Mouse (Mus musculus) kidney, adult 2 months (tissue): ENCODE data around the gene Ifrd2. TPM values are rescaled to one million over a fixed set of nuclear protein-coding genes. Genes with fewer than 3 reads are reported as not detected.

Experiments used
- DNase-seq: peaks from one replicate; pipeline ENCODE4 v3.0.0; 2021
- H3K27ac ChIP-seq: fragments of 200-500 bp; 2 replicates; pipeline ENCODE4 v1.5.1; 2012; ENCODE audit warnings: low read depth, low read length, control low read depth, inconsistent platforms; ENCODE audit not compliant: insufficient read depth
- H3K27me3 ChIP-seq: fragments of 200-500 bp; replicated peaks from 2 replicates; pipeline ENCODE4 v1.6.1; 2012; ENCODE audit warnings: mild to moderate bottlenecking, moderate library complexity, low read length, inconsistent platforms; ENCODE audit not compliant: control insufficient read depth, insufficient read depth
- H3K36me3 ChIP-seq: fragments of 200-500 bp; 2 replicates; pipeline ENCODE4 v1.6.1; 2012; ENCODE audit warnings: mild to moderate bottlenecking, moderate library complexity, low read length, inconsistent platforms; ENCODE audit not compliant: control insufficient read depth, insufficient read depth
- H3K4me1 ChIP-seq: fragments of 200-500 bp; 2 replicates; pipeline ENCODE4 v1.6.1; 2011; ENCODE audit warnings: low read length; ENCODE audit not compliant: control insufficient read depth, insufficient read depth
- H3K4me3 ChIP-seq: fragments of 200-500 bp; 2 replicates; pipeline ENCODE4 v1.5.1; 2011; ENCODE audit warnings: mild to moderate bottlenecking, low read depth, low read length, control low read depth; ENCODE audit not compliant: insufficient read depth
- CTCF ChIP-seq: fragments of 200-500 bp; conservative IDR thresholded peaks from 2 replicates; pipeline ENCODE4 v1.5.1; 2011; ENCODE audit warnings: low read depth, mild to moderate bottlenecking, control low read depth, low read length, moderate library complexity, mixed read lengths; ENCODE audit not compliant: insufficient read depth, insufficient read length
- POLR2A ChIP-seq: fragments of 200-500 bp; IDR thresholded peaks from one replicate; pipeline ENCODE4 v1.6.1; 2011; ENCODE audit warnings: low read depth, low read length, control low read depth
- WGBS: fragments of 180-500 bp; shearing (Covaris S2); methylation state at CpG from one replicate; pipeline ENCODE4 v1.1.7; 2018; 5-methylcytosine and 5-hydroxymethylcytosine counted together
- polyA plus RNA-seq: library from polyadenylated mRNA; depleted of rRNA; stranded (reverse); fragments of >200 nt; gene quantifications from 2 replicates; pipeline ENCODE4 v1.2.3, GENCODE M21; 2012

The Ifrd2 gene
- polyA plus RNA-seq, 1 experiment: 50.5 TPM

- WGBS: 63% methylated on average over 4 of the region's 4 CpGs
- no peak for DNase-seq
- Histone ChIP-seq H3K4me3 (no peak overlapping the region), H3K4me1 (peaks cover 33% of the 10 kb centered on the region), H3K27me3 (no peaks in the 10 kb centered on the region), H3K27ac (no peak overlapping the region), H3K36me3 (peaks cover 2% of the 10 kb centered on the region)
- TF ChIP-seq POLR2A (no peak), CTCF (no peak)
Observed at GRCm38 (mm10) chr9:107615035-107615434, 27.6 kb downstream of the Ifrd2 start.

GRCm38 (mm10) chr9:107617461-107617860 lies 30.0 kb downstream of the Ifrd2 start:
- WGBS: 75% methylated on average over 2 of the region's 2 CpGs
- no peaks in the 10 kb centered on the region for H3K27me3 ChIP-seq
- TF ChIP-seq POLR2A (no peak), CTCF (no peak)
- no peak overlapping the region for H3K4me3 ChIP-seq
- H3K4me1 ChIP-seq: peaks cover 40% of the 10 kb centered on the region
- peaks cover 2% of the 10 kb centered on the region for H3K36me3 ChIP-seq
- DNase-seq: no peak
- 0 out of 2 replicates have a peak overlapping the region, but pooled peaks have one; percentile 91 for H3K27ac ChIP-seq

DNA sequence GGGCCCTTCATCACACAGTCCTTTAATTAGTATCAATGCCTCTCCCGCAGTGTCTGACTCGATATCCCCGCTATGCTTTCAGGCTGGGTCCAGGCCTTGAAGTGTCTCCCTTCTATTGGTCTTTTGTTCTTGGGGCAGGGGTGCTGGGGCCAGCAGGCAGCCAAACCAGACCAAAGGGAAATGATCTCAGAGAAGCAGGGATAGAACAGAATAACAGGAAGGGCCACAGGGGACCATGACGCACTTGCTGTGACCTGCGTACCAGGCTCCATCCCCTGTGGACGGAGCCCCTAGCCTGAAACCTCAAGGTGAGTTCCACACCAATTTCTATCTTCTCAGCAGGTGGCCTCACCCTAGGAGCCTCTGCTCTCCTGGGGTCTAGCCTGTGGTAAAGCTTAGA lies 30.7 kb downstream of the Ifrd2 start:
- WGBS: 78% methylated on average over 6 of the region's 6 CpGs
- peak overlapping the region; percentile 91 for H3K27ac ChIP-seq
- H3K27me3 ChIP-seq: no peaks in the 10 kb centered on the region
- TF ChIP-seq CTCF (no peak), POLR2A (no peak)
- peaks cover 37% of the 10 kb centered on the region for H3K4me1 ChIP-seq
- H3K36me3 ChIP-seq: peaks cover 2% of the 10 kb centered on the region
- H3K4me3 ChIP-seq: no peak overlapping the region
- DNase-seq: no peak

DNA sequence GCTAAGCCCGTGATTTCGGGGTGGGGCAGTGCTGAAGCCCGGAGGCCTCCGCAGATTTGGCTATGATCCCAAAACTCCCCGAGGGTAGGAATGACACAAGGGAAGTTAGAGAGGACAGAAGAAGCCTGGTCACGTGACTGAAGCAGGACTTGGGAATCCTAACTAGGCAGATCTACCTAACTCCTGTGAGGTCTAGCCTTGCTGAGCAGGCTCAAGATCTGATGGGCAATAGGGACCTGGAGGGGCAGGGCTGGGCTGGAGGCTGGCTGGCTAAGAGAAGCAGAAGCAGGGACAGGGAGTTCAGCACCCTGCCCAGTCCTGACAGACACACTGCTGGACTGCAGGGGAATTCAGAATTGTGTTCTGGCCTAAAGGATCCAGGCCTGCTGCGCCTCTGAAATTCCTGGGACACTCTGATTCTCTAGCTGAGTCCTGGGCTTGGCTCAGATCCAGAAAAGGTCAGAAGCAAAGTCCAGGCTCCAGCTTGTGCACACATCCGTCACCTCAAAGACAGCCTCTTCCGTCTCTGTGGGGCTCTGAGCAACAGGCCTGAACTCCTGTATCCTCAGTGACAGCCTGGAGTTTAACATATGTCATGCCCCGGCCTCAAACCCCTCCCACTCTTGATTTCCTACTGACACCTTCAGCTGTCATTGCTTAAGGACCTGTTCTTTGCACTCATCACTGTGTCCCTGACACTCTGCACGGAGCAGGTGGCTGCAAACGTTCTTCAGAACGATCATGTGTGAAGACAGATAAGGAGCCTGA lies 31.5 kb downstream of the Ifrd2 start:
- peak; percentile 95 for DNase-seq
- TF ChIP-seq CTCF (no peak), POLR2A (no peak)
- H3K4me3 ChIP-seq: no peak overlapping the region
- peak overlapping the region; percentile 91 for H3K27ac ChIP-seq
- H3K27me3 ChIP-seq: no peaks in the 10 kb centered on the region
- H3K4me1 ChIP-seq: peaks cover 36% of the 10 kb centered on the region
- peaks cover 2% of the 10 kb centered on the region for H3K36me3 ChIP-seq
- WGBS: 18% methylated on average over 13 of the region's 13 CpGs

GRCm38 (mm10) chr9:107619546-107619879 lies 32.1 kb downstream of the Ifrd2 start:
- WGBS: 36% methylated on average over 13 of the region's 13 CpGs
- H3K27me3 ChIP-seq: no peaks in the 10 kb centered on the region
- H3K4me1 ChIP-seq: peaks cover 41% of the 10 kb centered on the region
- H3K36me3 ChIP-seq: peaks cover 2% of the 10 kb centered on the region
- no peak overlapping the region for H3K4me3 ChIP-seq
- DNase-seq: no peak
- no peak for TF ChIP-seq CTCF
- no peak for TF ChIP-seq POLR2A
- H3K27ac ChIP-seq: peak overlapping the region; percentile 79

- H3K36me3 ChIP-seq: no peaks in the 10 kb centered on the region; the same call in 1 of the 2 replicates
- H3K4me1 ChIP-seq: peaks cover 50% of the 10 kb centered on the region
- no peak overlapping the region for H3K4me3 ChIP-seq
- H3K27me3 ChIP-seq: no peaks in the 10 kb centered on the region
- H3K27ac ChIP-seq: peak overlapping the region; percentile 34; the same call in 1 of the 2 replicates
- TF ChIP-seq POLR2A (no peak), CTCF (no peak)
- DNase-seq: peak; percentile 71
Observed at GRCm38 (mm10) chr9:107620954-107621353, 33.5 kb downstream of the Ifrd2 start.

GRCm38 (mm10) chr9:107624539-107624938 lies 37.1 kb downstream of the Ifrd2 start:
- DNase-seq: peak; percentile 73
- TF ChIP-seq POLR2A: no peak
- no peak for TF ChIP-seq CTCF
- Histone ChIP-seq H3K27ac (peak overlapping the region; percentile 62), H3K27me3 (no peaks in the 10 kb centered on the region), H3K36me3 (no peaks in the 10 kb centered on the region; the same call in 1 of the 2 replicates), H3K4me1 (peaks cover 40% of the 10 kb centered on the region), H3K4me3 (no peak overlapping the region)
- WGBS: 59% methylated on average over 5 of the region's 5 CpGs
